Mouse (Mus musculus) spleen, adult 18-20 months (tissue): ENCODE results near the gene F830045P16Rik.
A peak's percentile ranks its signal among the peaks of the same experiment; 100 is the strongest.
"Not testable (repeated sequence)": the region's sequence is repeated elsewhere in the genome, so short reads cannot be mapped to it uniquely, and the experiment has no call there.

Experiments
- DNase-seq, 2 experiments: peaks; one replicate each; pipeline ENCODE4 v3.0.0; 2022; ENCODE audit warnings: mixed read lengths in 2 of 2

F830045P16Rik gene

GRCm38 (mm10) chr2:129544919-129545318 lies 8.5 kb upstream of the F830045P16Rik start:
- no peak for DNase-seq

- no peak for DNase-seq
Measured at GRCm38 (mm10) chr2:129544448-129544847, 8.0 kb upstream of the F830045P16Rik start.

GRCm38 (mm10) chr2:129540036-129540435 lies 3.6 kb upstream of the F830045P16Rik start:
- DNase-seq, result no peak

GRCm38 (mm10) chr2:129539175-129539574 lies 2.8 kb upstream of the F830045P16Rik start:
- no peak for DNase-seq

GRCm38 (mm10) chr2:129537926-129538325 lies 1.5 kb upstream of the F830045P16Rik start:
- DNase-seq, result no peak

GRCm38 (mm10) chr2:129537360-129537759 lies 958 bp upstream of the F830045P16Rik start:
- no peak for DNase-seq

- DNase-seq, result no peak
Measured at GRCm38 (mm10) chr2:129536926-129537325, 524 bp upstream of the F830045P16Rik start.

GRCm38 (mm10) chr2:129534886-129535591 lies 1.4 kb downstream of the F830045P16Rik start:
- no peak for DNase-seq

DNA sequence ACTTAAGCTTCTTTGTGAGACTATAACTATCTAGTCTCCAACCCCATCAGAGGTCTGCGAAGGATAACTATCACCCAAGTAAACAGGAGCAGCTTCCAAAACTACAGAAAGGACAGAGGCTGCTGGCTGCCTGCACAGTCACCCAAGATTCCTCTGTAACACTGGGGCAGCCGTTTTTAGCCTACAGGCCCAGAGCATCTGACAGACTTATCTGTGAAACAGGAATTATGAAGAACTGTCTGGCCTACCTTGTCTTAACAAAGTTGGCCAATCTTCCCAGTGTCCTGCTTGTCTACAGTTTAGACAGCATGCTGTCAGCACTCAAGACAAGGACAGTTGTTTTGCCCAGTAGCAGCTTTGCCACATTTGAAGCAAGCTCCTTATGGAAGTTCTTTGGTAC lies 4.5 kb downstream of the F830045P16Rik start:
- DNase-seq, result no peak

DNA sequence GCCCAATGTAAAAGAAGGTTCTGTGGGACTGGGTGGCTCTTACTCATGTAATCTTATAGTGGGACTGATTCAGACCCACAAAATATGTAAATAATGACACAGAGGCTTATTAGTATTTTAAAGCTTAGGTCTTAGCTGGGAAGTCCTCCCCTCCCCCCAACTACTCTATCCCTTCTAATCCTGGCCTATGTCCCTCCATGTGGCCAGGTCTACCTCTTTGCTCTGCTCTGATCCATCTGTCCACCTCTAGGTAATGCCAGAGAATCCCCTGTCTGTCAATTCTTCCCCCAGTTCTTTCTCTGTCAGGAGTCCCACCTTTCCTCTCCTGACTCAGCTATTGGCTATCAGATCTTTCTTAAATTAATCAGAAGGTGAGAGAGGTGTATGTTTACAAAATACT lies 5.3 kb downstream of the F830045P16Rik start:
- no peak for DNase-seq

- DNase-seq, result no peak
Measured at GRCm38 (mm10) chr2:129529297-129530209, 6.8 kb downstream of the F830045P16Rik start.

- no peak for DNase-seq
Measured at GRCm38 (mm10) chr2:129527916-129528315, 8.5 kb downstream of the F830045P16Rik start.

- no peak for DNase-seq
Measured at GRCm38 (mm10) chr2:129526322-129526721, 10.1 kb downstream of the F830045P16Rik start.

GRCm38 (mm10) chr2:129525644-129526043 lies 10.8 kb downstream of the F830045P16Rik start:
- DNase-seq, result no peak

GRCm38 (mm10) chr2:129518526-129518925 lies 17.9 kb downstream of the F830045P16Rik start:
- DNase-seq, result no peak

- DNase-seq, result peak; percentile 41 to 45
Measured at GRCm38 (mm10) chr2:129514923-129515920, 21.2 kb downstream of the F830045P16Rik start.

- no peak for DNase-seq
Measured at GRCm38 (mm10) chr2:129514401-129514667, 22.1 kb downstream of the F830045P16Rik start.

- DNase-seq, result no peak
Measured at GRCm38 (mm10) chr2:129513546-129514400, 22.6 kb downstream of the F830045P16Rik start.

GRCm38 (mm10) chr2:129512147-129512546 lies 24.3 kb downstream of the F830045P16Rik start:
- DNase-seq, result not testable (repeated sequence)

GRCm38 (mm10) chr2:129502641-129503040 lies 33.8 kb downstream of the F830045P16Rik start:
- DNase-seq, result peak; percentile 45 to 73

DNA sequence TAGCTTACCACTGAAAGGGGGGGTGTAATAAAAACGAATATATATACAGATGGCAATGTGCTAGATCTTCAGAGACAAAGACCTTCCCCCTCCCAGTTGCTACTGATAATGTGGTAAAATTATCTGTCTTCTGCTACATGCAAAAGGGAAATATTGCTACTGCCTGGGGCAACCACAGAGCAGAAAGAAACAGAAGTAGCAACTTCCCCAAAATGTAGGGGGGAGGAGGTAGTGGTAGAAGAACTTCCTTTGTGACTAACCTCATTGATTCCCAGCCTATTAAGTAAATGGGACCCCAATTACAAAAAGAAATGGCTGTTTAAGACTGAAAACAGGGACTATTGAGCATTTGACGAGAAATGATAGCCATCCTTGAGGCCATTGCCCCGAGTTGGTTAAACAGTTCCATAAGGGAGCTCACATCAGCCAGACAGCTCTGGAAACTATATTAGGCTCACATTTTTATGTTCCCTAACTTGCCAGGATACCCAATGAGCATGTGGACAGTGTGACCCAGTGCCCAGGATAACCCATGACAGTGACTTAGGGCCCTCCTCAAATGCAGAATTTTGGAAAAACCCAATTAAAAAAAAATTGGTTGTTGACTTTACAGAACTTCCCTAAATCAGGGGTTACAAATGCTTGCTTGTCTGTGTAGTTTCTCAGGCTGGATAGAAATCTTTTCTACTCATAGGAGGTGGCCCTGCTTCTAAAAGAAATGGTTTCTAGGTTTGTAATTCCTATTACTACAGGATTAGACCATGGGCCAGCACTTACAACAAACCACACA lies 46.7 kb downstream of the F830045P16Rik start:
- DNase-seq, result no peak
